Mouse (Mus musculus) adrenal gland (tissue): ENCODE data around the gene Padi4.

ENCODE experiments used
- intact Hi-C: fragments of 180-260 bp; cut with DNase I; formaldehyde crosslinking; loops from one replicate; pipeline ENCODE4 v1.15.1; 2025

Padi4 gene

DNA sequence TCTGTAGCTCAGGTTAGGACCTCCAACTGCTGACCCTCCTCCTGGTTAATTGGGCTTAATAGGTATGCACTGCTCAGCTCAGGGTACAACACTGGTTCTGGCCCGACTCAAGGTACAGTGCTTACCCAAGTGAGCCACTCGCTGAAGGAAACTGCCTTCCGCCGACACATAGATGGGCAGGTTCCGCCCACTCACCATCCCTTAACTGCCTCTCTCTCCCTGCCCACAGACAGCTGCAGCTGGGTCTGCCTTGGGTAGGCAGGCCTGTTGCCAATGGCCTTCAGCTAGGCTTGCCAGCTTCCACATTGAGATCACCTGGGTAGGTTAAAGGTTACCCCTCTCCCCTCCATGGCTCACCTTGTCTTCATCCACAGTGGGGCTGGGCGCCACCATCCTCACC is 32.6 kb downstream of the Padi4 start:
- intact Hi-C loops: no loop called here

DNA sequence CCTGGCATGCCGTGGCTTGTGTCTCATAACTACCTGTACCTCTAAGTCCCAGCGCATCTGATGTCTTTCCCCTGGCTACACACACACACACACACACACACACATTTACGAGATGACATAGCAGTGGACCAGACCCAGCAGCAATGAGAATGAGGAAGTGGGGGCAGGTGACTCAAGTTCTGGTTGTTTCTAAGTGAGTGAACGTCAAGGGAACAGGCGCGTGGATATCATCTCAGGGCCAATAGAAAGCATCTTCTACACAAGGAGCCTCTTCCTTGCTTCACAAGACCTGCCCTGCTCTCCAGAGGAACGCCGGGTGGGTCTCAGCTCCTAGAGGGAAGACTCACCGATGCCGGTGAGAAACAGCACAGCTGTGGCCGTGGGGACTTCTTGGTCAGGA is 33.4 kb downstream of the Padi4 start:
- intact Hi-C loops: no loop called here

DNA sequence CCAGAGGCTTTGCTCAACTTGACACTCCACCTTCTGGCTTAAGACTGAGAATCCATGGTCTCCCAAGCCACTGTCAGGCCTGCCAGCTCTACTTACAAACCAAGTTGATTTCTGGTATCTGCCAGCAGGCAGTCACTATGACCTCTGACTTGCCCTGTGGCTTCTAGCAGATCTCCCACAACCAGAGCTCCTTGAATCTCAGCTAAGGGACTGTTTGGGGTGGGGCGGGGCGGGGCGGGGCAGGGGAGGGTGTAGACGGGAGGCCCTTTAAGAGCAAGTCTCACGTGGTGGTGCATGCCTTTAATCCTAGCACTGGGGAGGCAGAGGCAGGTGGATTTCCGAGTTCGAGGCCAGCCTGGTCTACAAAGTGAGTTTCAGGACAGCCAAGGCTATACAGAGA is 41.2 kb downstream of the Padi4 start:
- intact Hi-C loops: no loop called here

DNA sequence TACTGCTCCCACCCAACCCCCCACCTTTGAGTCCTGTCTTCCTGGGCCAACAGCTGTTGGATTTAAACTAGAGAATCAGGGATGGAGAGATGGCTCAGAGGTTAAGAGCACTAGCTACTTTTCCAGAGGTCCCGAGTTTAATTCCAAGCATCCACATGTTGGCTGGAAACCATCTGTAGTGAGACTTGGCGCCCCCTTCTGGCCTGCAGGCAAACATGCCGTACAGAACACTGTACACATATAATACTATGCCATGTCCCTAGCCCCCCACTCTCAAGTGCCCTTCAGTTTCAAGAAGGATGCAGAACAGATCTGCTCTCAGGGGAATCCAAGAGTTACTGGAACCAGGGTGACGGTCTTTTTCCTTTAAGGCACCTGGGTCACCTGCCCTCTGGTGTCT is 42.4 kb downstream of the Padi4 start:
- intact Hi-C loops: no loop called here

DNA sequence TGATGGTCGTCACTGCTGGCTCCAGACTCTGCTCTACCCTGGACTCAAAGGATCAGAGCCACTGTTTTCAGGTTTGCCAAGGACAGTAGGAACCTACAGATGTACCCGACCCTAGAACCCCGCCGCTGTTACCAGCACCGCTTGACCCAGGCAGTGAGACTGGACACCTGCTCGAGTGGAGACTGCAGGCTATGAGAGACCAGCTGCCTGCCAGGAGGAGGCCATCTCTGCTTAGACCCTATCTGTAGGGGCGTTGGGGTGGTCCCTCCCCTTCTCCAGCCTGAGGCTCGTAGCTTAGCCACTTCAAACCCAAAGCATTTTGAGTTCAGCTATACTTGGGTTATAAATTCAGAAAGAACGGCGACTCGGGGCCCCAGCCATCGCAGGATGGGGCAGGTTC is 47.1 kb downstream of the Padi4 start:
- intact Hi-C loops: loop anchor here (10.0 kb wide), 1 partner anchor 178 kb away; the partner anchor contains the start of gene Padi2

DNA sequence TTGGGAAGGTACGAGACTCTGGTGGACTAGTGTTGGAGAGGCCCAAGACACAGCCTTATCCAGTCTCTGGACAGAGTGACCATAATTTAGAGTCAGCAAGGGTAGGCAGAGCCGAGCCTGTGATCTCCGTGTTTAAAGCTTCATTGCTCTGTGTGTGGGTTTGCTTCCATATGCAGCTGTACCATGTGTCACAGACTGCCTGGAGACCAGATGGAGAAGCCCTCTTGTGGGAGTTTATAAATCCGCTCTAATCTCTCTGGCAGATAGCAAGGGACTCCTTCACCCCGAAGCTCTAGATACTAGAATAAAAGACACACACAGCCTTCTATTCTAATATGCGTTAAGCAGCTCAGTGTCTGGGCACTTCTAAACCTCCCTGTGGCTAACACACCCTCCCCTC is 49.3 kb downstream of the Padi4 start:
- intact Hi-C loops: loop anchor here (10.0 kb wide), 1 partner anchor 180 kb away; the partner anchor contains the start of gene Padi2

DNA sequence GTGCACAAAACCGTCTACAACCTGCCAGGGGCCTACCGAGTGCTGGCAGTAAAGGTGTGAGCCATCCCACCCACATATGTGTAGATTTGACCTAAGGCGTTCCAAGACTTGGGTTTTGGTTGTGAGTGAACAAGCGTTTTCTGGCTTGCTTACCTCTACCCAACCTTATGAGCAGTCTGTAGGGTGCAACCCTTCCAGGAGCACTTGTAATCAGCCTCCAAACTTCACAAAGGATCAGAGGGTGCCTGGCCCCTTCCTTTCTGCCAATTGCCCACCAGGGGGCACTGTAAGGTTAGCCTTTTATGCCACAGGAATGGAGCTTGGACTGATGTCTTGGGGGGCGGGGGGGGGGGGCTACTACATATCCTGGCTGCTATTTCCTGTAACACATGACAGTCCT is 50.2 kb downstream of the Padi4 start:
- intact Hi-C loops: loop anchor here (10.0 kb wide), 1 partner anchor 181 kb away; the partner anchor contains the start of gene Padi2

DNA sequence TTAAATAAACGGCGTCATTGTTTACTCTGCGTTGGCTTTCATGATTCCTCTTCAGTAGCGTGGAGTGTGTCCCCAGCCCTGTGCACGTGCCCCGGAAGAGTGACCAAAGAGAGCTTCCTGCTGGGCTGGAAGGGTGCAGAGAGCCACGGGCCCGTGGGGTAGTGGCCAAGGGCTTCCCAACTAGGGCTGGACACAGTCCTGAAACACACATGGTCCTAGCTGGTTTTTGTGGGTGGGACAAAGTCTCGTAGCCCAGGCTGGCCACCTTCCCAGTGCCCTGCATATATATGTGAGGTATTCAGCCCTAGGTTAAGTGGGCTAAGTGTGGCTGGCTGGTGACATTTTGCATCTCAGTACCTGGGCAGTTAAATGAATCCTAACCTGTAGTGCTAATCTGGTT is 50.8 kb downstream of the Padi4 start:
- intact Hi-C loops: loop anchor here (10.0 kb wide), 1 partner anchor 182 kb away; the partner anchor contains the start of gene Padi2

DNA sequence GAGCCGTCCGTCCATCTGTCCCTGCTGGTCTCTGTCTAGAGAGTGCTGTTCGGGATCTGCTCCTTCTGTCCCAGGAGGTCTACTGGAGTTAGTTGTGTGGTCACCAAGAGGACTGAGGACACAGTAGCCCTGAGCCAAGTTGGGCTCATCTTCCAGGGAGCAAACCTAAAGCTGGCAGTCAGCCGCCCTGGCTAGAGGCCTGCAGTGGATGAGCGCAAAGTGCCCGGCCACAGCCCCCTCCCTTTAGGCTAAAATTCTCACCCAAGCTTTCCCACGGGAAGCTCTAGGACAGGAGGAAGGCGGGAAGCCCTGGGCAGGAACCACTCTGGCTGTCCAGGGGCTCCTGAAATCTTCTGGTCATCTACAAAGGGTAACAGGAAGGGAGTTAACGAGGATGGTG is 51.3 kb downstream of the Padi4 start:
- intact Hi-C loops: loop anchor here (10.0 kb wide), 1 partner anchor 182 kb away; the partner anchor contains the start of gene Padi2

DNA sequence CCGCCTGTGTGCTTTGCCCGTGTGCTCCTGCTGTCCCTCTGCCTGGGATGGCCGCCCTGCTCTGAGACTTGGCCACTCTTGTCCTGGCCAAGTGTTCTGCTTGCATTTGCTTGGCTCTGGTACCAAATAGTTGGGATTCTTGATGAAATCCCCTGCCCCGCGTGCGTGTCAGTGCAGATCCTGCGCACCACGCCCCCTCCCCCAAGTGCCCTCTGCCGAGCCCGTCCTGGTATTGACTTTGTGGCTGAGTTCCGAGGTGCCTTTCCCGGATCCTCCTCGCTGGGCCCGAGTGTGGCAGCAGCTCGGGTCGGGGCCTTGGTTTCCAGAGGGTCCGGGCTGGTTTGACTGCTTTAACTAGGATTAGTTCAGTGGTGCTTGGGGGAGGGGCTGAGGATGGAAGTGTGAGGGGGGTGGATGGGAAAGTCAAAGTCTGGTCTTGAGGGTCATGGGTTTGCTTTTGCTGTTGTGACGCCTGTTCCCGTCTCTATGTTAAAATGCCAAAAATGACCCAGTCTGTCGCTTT is 52.0 kb downstream of the Padi4 start:
- intact Hi-C loops: loop anchor here (10.0 kb wide), 1 partner anchor 183 kb away; the partner anchor contains the start of gene Padi2

DNA sequence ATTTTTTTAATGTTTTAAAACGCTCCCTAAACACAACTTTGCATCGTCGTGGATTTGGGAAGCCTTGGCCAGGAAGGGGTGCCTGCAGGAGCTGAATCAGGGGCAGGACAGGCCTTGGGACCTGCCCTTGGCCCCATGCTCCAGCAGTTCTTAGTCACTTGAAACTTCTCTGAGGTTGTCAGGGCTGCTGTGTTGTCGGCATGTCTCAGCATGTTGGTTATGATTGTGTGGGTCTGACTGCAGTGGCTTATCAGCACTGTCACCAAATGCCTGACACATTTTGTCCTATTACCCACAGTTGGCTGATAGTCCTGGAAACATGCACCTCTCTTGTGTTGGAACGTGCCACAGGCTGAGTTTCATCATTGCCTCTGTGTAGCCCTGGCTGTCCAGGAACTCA is 53.9 kb downstream of the Padi4 start:
- intact Hi-C loops: loop anchor here (10.0 kb wide), 1 partner anchor 185 kb away; the partner anchor contains the start of gene Padi2

DNA sequence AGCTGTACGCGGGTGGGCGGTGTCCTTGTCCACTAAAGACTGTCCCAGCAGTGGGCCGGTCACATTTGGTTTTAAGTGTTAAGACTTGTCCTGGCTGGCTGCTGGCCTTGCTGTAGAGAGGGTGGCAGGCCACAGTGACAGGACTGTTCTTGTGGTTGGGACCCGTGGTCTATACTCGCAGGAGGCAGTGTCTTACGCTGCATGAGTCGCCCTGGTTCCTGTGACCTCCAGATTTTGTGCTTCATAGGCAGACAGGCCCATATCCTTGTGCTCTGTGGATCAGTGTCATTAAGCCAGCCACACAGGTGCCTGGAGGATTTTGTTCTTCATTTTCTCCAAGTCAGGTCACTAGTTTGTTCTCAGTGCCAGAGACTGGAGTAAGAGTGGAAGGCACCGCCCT is 55.6 kb downstream of the Padi4 start:
- intact Hi-C loops: no loop called here

DNA sequence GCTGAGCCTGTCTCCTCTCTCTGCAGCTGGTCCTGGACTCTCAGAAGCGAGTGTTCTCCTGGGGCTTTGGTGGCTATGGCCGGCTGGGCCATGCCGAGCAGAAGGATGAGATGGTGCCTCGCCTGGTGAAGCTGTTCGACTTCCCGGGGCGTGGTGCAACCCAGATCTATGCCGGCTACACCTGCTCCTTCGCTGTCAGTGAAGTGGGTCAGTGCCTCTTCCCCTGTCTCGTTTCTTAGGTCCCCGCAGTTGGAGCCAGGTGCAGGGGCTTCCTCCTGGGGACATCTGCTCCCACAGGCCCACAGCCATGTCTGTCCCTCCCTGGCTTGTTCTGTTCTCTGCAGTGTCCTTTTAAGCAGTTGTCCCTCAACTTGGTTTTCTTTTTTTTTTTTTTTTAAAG is 57.0 kb downstream of the Padi4 start:
- intact Hi-C loops: no loop called here

DNA sequence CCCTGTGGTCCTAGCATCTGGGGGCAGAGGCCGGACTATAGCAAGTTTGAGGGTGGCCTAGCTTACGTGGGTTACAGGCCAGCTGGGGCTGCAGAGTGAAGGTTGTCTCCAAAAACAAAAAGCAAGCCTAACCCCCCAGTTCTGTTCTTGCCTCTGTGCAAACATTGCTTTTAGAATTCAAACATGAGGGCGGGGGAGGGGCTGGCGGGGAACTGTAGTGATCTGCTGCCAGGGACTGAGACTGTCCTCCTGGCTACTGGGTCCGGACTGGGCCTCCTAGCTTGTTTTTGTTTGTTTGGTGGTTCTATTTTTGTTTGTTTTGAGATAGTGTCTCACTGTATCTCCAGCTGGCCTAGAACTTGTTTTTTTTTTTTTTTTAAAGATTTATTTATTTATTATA is 59.5 kb downstream of the Padi4 start:
- intact Hi-C loops: loop anchor here (1.0 kb wide), 1 partner anchor 35 kb away; no protein-coding TSS in a partner anchor

DNA sequence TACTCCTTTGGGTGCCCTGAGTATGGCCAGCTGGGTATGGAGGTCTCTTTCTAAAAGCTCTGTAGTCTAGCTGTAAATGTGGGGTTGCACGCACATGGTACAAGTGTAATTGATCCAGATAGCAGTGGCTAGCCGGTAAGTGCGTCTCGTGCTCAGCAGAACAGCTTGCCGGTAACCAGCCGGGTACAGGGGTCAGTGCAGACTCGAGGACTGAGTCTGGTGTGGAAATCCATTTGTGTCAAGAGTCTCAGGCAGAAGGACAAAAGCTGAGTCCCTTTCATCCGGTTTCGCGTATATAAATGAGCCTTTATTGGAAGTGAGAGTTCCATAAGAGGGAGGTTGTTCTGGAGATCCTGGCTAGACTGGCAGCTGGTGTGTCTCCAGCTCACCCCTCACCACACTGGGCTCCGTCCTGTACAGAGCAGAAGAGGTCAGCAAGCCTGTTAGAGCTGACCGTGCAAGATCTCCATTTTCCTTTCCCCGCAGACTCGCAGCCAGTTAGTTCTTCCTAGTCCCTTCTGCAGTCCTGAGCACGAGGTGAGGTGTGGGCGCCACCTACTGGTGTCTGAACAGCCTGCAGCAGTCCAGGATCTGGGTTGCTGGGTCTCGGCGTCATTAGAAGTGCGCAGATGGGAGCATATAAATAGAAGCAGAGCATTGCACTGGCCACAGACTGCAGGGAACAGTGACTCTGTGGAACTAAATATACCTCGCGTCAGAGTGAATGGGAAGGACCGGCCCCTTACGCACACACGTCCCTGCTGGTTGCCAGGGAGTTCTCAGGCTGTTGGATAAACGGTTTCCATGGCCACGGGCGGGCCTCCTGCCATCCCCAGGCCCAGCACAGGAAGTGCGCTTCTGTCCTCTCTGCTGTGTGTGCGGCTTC is 60.3 kb downstream of the Padi4 start:
- intact Hi-C loops: loop anchor here (1.0 kb wide), 1 partner anchor 34 kb away; no protein-coding TSS in a partner anchor

DNA sequence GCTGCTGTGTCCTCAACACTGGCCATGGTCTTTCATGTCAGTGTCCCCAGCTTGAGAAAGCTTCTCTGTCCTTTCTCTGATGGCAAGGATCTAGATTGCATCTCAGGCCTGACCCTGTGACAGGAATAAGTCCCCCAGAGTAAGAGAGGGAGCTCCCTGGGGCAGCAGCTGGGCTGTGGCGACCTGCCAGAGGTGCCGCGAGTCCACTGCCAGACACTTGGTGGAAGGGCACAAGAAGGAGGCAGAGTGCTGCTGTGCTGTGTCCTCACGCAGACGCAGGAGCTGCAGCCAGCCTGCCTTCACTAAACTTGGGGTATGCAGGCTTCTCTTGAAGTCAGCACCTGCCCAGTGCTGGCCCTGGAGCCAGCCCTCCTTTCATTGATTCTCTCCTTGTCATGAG is 62.7 kb downstream of the Padi4 start:
- intact Hi-C loops: no loop called here

DNA sequence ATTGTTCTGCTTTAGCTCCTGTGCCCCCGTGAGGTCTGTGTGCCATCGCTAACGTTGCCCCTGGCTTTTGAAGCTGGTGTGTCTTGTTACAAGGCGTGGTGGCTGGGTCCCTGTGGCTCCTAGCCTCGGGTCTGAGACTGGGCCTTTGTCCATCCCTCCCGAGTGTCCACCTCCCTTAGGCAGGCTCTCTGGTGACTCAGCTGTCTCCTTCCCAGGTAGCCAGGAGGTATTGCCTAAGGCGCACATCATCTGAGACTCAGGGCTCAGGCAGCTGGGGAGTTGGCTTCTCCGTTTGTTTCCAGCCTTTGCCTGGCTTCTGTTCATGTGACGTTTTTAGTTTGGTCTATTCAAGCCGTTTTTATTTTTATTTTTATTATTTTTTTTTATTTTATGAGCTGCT is 63.3 kb downstream of the Padi4 start:
- intact Hi-C loops: no loop called here

DNA sequence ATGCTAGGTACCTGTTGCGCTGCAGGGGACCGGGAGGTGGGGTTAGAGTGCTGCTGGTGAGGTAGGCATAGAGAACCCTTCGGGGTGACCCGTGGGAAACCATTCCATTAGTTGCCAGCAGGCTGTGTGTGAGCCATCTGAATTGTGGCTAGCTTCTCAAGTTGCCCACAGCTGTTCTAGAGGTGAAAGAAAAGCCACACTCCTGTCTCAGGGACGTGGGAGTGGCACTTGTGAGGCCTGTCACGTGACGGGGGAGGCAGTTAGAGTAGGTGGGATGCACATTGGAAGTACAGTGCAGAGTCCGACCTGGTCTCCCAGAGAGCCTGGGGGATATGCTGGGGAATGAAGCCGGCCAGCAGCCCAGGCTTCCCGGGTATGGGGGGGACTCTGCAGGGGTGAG is 64.4 kb downstream of the Padi4 start:
- intact Hi-C loops: no loop called here

DNA sequence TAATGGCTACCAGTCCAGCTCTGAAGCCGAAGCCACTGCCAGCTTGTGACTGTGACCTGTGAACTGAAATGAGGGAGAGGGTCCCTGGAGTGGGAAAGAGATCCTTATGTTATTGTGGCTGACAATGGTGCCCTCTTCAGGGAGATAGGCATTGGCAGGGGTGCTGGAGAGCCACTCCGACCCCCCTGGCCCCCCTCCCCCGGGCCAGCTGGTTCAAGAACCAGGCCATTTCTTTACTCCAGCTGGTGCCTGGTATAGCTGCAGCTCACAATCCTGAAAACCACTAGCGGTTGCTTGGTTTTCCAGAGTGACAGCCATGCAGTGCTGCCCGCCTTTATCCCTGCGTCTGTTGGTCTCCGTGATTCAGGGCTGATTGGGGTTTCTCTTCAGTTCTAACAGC is 64.9 kb downstream of the Padi4 start:
- intact Hi-C loops: no loop called here

DNA sequence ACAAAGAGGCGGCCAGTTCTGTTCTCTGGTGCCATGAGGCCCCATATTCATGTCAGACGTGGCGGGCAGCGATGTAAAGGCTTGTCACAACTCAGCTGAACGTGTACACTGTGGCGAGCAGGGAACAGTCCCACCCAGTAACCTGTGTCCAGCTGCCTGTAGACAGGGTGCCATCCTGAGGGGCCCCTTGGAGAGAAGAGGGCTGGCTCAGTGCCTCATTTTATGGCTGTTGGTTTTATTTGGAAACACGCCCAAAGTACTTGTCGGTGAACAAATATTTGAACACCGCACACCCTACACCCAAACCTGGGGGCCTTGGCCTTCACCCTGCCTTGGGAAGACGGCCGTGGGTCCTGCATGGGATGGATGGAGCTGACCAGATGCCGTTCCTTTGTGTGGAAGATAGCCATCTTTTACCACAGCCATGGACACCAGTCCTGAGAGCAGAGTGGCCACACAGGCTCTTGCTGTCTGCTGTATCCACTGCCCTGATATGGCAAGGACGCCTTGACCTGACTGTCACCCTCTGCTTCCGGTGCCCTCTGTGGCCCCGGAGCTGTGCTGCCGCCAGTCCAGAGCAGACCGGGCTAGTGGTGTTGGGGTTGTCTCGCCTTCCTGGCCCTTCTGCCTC is 65.6 kb downstream of the Padi4 start:
- intact Hi-C loops: no loop called here

DNA sequence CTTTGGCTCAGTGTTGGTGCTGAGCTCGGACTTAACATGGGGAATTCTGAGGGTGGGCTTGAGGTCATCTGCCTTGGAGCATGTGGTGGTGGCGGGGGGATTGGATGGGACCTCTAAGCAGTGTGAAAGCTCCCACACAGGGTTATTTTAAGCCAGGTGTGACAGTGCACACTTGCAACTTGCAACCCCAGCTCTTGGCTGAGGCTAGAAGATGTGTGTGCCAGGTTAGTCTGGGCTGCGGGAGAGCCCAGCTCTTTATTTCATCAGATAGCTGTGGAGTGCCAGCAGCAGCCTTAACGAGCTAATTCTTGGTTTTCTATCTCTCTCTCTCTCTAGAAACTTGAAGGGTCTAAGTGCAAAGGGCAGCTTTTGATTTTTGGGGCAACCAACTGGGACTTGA is 66.4 kb downstream of the Padi4 start:
- intact Hi-C loops: no loop called here

DNA sequence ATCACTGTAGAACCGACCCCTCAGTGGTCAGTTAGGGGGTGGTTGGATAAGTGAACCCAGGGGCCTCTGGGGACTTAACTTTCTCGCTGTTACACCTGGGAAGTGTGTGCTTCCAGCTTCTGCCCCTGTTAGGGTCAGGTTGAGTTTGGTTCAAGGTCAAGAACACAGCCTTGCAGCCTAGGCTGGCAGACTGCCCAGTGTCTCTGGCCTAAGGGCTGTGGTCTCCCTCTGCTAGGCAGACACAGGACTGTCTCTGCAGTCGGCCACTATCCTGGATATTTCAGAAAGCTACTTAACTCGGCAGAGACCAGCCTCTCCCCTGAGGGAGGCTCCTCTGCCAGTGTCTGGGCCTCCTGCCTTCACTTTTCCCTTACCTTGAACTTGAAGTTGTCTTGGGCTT is 69.9 kb downstream of the Padi4 start:
- intact Hi-C loops: no loop called here
